Mouse (Mus musculus): ENCODE measurements around the gene Krt7.

Krt7 gene

DNA sequence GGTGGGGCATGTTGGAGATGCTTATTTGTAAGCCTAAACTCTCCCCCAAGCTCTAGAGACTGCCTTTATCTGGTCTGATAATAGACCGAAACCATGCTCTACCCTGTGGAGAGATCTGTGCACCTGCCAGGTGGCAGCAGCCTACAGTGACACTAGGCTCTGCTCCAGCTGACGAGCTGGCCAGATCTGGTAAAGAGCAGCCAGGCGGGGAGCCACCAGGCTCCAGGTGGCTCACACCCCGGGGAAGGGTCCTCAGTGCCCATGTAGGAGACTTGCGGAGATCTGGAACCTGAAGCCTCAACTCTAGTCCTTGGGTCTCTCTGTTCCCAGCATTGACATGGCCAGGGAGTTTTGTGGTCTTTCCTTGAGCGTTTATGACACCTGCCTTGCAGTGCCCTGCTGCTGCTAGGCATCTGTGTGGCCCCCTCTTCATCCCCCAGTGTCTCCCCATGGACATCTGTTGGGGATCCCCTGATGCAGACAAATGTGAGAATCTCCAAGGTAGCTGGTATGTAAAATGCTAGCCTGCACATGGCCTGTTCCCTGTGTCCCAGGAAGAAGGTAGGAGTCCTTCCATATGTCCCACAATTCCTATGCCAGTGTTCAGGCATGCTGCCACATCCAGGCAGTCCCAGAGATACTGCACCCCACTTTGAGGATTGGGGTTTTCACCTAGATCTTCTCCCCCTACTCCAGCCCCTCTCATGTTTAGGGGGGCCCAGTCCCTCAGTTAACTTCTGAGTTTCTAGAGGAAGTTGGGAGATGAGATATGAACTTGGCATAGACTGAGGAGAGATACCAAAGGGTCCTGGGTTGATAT lies 34.7 kb upstream of the Krt7 start:
- in situ Hi-C loops (cut with MboI; ENCODE audit: unreplicated experiment in 2 of 2): no loop called here

DNA sequence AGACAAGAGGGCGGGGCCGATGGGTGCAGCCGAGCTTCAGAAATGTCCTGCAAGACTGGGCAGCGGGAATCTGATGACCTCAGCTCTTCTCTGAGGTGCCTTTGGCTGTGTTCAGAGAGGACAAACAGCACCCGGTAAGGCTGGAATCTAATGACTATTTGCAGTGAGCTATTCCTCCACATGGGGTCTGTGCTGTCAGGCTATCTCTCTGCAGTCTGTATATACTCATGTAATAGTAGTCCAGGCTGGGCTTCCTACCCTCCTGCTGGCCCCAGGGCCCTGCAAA lies 34.1 kb upstream of the Krt7 start:
- in situ Hi-C loops (cut with MboI; ENCODE audit: unreplicated experiment in 2 of 2): no loop called here

DNA sequence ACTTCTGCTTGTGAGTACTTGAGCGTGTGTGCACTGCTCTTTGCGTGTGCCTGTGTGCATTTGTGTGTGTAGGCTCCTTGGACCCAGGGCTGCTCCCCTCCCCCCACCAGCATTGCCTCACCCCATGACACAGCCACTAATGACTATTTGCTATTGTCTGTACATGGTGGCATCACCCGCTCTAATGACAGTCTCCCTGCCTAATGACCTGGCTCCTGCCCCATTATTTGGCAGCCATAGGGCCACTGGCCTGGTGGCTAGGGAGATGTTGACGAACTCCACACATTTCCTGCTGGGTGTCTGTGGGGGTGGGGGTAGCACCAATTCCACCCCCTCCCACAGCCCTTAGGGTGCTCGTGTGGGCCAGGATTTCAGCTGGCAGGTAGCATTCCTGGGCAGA lies 32.2 kb upstream of the Krt7 start:
- in situ Hi-C loops (cut with MboI; ENCODE audit: unreplicated experiment in 2 of 2): no loop called here

DNA sequence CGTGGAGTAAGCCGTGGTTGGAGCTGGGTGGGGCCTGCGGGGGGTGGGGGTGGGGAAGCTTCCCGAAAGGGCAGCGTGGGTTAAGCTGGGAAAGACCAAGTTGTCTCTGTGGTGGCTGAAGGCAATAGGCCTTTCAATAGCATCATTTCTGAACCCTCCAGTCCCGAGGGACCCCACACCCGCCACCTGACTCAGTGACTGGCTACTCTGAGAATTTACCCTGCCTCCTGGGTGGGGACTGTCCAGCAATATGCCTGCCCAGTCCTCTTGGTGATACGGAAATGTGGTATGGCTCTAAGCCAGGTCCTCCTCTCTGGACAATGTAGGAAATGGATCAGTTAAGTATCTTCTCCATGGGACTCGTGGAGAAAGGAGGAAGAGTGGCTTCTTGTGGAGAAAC lies 29.1 kb upstream of the Krt7 start:
- in situ Hi-C loops (cut with MboI; ENCODE audit: unreplicated experiment in 2 of 2): no loop called here

DNA sequence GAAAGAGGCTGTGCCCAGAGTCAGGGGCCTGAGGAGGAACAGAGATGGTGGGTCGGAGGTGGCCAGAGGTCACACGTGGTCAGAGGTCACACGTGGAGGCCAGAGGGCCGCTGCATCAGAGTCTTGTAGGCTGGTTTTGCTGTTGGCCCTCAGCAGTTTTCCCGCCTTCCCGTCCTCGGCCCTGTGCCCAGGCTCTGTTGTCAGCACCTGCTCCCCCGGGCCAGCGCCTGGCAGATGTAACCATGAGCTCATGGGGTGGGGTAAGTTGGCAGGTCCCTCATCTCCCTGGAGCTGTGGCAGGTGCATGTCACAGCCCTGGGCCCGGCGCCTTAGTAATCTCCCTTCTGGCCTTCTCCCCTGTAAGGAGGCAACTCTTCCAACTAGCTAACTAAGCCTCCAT lies 28.0 kb upstream of the Krt7 start:
- in situ Hi-C loops (cut with MboI; ENCODE audit: unreplicated experiment in 2 of 2): no loop called here

DNA sequence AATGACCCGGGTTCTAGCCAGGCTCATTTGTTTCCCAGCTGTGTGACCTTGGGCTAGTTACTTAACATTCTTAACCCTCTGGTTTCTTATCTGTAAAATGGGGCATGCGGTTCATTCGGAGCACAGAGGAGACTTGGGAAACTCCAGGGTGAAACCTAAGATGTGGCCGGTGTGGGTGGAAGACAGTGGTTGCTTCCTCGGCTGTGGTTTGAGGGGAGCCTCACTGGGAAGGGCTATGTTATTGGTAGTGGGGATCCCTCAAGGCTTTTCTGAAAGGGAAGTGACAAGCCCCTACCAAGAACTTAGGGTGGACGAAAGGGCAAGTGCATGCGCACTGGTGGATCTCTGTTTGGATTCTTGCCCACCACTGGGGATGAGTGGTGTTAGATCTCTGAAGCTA lies 26.2 kb upstream of the Krt7 start:
- in situ Hi-C loops (cut with MboI; ENCODE audit: unreplicated experiment in 2 of 2): no loop called here

DNA sequence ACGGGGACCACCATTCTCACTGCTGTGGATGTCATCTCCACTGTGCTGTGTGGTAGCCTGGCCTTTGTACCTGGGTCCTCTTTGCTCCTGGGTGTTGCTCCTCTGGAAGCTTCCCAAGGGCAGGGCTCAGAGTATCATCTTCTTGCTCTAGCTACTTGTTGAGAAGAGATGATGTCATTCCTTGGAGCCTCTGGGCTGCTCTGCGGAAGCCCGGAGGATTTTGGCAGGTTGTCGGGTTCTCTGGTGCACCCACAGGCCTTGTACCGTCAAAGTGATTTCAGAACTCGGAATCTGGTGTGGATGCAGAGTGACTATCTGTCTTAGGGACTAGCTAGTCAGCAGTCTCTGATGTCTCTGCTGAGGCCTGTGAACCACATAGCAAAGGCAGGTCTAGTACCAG lies 25.8 kb upstream of the Krt7 start:
- in situ Hi-C loops (cut with MboI; ENCODE audit: unreplicated experiment in 2 of 2): no loop called here

DNA sequence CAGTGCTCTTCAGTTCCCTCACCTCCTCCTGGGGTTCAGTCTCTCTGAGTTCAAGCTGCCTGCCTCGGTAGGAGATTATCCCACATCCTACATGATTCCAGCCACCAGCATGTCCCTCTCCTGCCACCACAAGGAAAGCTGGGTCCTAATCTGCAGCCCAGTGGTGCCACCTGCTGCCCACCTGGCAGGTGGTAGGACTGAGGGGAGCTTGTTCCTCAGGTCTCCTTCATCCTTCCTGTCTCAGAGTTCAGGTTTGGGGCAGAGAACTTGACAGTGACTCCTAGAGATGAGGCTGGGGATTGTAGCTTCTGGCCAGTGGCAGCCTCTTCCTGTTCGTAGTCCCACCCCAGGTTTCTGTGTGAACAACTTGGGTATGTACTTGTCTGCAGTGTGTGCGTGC lies 23.7 kb upstream of the Krt7 start:
- in situ Hi-C loops (cut with MboI; ENCODE audit: unreplicated experiment in 2 of 2): no loop called here

DNA sequence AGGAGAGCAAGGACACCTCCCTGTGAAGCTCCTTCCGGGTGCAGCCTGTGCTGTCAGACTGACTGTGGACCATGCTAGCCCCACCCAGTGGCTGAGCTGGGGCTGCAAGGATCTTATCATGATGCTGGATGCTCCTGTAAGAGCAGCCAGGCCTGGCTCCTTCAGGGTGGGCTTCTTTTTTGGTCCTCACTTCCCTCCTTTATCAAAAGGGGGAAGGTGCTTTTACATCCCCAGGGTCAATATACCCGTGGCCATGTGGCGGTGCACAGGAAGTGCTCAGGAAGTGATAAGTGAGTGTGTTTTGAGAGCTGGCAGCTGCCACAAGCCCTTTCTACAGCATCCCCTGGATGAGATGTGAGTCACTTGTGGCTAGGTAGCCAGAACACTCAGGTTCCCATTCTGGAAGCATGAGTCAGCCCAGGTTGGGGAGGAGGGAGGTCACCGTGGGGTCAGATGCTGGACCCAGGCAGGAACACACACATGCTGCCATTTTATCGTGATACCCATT lies 22.8 kb upstream of the Krt7 start:
- in situ Hi-C loops (cut with MboI; ENCODE audit: unreplicated experiment in 2 of 2): no loop called here

DNA sequence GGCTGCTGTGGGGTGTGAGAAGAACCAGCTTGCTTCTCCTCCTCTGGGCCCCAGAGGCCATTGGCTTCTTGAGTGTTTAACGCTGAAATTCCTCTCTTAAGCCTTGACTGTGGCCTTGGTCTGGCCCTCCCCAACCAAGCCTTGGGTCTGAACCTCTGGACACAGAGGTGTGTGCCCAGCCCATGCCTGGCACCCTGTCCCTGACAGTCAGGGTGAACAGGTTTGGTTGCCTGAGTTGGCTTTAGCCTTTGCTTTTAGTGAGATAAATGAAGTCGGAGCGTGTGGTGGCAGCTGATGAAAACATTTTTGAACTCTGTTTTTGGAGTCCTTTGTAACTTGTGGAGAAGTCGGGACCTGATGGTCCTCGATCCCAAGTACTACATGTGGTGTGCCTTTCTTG lies 20.6 kb upstream of the Krt7 start:
- in situ Hi-C loops (cut with MboI; ENCODE audit: unreplicated experiment in 2 of 2): no loop called here

DNA sequence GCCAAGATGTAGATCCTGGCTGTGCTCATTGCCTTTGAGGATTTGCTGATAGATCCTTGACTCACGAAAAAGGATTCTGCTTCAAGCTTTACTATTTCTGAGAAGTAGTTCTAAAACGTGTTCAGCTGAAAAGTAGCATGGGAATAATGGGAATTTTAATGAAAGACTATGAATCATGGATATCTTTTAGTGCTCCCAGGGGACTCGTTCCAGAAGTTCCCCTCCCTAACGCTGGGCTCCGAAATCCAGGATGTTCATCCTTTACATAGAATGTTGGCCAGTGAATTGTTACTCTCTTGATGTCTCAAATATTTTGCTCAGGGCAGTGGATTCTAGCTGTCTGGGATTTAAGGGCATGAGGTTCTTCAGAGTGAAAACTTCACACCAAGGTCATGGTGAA lies 18.6 kb upstream of the Krt7 start:
- in situ Hi-C loops (cut with MboI; ENCODE audit: unreplicated experiment in 2 of 2): no loop called here

DNA sequence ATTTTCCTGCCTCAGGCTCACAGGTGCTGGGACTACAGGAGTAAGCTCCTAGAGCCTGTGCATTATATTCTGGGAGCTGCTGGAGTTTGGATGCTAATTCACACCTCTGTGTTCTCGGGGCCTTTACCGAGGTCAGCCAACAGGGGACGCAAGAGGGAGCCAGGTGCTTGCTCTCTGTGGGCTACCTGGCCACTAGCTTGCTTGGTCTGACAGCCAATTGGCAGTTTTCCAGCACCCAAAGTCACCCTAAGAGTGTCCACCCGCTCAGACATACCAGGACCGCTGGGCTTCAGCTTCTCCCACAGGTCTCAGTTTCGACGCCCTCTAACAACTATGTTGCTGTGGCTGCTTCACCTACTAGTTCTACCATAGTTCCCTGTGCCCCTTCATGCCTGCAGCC lies 15.9 kb upstream of the Krt7 start:
- in situ Hi-C loops (cut with MboI; ENCODE audit: unreplicated experiment in 2 of 2): no loop called here

DNA sequence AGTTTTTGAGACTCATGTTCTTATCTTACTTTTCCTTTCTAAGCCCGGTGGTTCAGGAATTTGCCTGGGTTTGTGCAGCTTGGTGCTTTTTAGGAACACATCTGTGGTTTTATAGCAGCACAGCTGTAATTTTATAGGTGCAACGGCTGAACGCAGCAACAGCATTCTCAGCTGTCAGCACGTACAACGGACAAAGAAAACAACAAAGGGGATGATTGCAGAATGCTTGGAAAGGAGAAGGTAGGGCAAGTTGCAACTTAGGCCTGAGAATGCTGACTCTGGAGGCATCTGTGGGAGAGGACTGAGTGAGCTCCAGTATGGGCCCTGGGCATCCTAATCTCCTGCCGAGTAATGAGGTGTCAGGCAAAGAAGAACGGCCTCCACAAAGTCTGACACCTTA lies 14.4 kb upstream of the Krt7 start:
- in situ Hi-C loops (cut with MboI; ENCODE audit: unreplicated experiment in 2 of 2): no loop called here

DNA sequence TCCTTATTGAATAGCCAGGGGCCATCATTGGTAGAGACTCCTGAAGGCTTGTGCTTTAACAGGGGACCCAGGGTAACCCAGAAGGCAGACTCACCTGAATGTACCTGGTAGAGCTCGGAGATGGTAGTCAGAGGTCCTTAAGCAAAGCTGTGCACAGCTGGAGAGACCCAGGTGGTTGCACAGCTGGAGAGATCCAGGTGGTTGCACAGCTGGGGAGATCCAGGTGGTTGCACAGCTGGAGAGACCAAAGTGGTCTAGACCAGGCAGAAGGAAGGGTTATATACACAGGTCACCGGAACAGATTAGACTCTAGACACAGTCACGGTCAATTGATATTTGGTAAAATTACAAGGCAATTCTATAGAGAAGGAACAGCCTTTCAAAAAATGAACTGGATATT lies 13.9 kb upstream of the Krt7 start:
- in situ Hi-C loops (cut with MboI; ENCODE audit: unreplicated experiment in 2 of 2): no loop called here

DNA sequence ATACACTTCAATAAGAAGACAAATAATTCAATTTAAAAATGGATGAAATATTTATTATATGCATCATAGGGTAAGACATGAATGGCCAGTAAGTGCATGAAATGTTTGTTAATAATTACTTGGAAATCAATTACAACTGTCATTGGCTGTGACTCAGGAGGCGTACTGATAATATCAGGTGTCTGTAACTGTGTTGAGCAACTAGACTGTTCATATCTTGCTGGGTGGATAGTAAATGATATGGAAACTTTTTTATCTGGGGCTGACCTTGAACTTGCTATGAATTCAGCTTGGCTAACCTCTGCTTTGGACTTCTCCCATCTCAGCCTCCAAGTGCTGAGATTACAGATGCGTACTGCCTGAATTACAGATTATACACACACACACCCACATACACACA lies 13.2 kb upstream of the Krt7 start:
- in situ Hi-C loops (cut with MboI; ENCODE audit: unreplicated experiment in 2 of 2): no loop called here

DNA sequence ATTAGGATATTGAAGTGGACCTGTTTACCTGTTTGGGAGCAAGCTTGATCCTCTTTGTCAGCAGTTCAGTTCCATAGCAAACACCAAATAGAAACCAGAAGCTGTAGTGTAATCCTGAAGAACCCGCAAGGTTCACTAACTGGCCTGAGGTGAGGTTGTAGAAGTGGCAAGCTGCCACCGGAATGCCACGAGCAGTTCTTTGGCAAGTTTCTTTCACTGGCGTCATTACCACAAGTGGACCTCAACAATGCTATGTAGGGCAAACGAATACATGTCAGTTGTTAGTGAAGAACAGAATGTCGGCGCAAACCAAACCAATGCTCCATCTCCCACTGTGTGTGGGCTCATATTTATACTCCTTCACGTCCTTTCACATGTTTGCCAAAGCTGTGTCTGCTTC lies 12.6 kb upstream of the Krt7 start:
- in situ Hi-C loops (cut with MboI; ENCODE audit: unreplicated experiment in 2 of 2): no loop called here

DNA sequence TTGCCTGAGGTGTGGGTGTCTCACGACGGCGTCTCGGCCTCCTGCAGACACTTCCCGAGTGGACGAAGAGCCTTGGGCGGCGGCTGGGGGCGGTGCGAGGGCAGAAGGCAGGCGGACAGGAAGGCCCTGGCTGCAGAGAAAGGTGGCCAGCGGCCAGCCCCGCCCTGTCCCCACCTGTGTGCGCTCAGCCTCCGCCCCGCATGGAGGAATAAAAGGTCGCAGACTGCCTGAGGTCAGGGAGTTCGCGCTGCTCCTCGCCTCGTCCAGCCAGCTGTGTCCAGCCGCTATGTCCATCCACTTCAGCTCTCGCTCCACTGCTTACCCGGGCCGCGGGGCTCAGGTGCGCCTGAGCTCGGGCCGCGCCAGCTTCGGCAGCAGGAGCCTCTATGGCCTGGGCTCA lies 1.3 kb downstream of the Krt7 start:
- in situ Hi-C loops (cut with MboI; ENCODE audit: unreplicated experiment in 2 of 2): no loop called here

DNA sequence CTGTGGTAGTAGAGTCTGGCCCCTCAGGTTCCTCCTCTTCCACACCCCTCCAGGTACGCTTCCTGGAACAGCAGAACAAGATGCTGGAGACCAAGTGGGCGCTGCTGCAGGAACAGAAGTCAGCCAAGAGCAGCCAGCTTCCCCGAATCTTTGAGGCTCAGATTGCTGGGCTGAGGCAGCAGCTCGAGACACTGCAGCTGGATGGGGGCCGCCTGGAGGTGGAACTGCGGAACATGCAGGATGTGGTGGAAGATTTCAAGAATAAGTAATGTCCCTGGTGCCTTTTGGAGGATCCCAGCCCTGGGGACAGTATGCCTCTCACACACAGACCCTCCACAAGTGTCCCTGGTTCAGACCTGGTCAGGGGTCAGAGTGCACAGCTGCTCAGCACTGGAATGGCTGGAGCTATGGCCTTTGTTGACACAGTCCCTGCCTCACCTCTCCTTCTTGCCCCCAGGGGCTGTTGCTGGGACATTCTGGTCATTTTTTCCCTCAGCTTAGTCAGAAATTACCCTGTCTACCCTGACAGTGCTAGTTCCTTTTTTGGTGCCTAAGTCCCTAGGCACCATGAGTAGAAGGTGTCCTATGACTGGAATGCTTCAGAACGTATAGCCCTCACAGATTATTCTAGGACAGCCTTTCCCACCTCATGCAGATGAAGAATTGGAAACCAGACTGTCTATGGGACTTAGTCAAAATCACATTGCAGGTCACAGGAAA lies 3.2 kb downstream of the Krt7 start:
- in situ Hi-C loops (cut with MboI; ENCODE audit: unreplicated experiment in 2 of 2): no loop called here

DNA sequence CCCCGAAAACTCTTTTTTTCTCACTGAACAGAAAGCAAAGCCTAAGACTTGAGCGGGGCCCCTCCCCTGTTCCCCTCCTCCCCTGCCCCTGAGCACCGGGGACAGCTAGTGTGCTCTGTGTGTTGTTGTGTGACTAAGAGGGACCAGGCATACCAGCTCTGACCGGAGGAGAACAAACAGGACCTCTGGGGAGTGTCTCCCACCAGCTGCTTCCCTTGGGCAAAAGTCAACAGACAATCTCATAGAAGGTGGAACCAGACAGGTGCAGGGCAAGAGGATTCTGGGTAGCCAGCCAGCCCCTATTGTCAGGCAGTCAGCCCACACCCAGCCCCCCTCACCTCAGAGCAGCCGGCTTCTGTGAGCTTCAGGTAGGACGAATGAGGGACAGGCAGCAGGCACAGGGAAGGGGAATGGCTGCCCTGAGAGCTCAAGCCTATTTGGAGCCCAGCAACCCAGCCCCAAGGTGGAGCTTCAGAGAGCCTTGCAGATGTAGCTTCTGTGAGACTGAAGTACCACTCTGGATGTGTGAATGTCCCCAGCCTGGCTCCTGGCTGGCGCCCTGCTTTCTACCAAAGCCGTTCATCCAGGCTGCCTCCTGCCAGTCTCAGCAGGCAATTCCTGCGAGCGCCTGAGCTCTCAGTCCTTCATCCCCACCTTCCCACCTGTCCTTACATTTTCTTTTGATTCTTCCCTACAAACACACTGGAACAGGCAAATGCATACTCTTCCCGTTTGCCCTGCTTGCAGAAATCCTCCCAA lies 4.1 kb downstream of the Krt7 start:
- in situ Hi-C loops (cut with MboI; ENCODE audit: unreplicated experiment in 2 of 2): no loop called here

DNA sequence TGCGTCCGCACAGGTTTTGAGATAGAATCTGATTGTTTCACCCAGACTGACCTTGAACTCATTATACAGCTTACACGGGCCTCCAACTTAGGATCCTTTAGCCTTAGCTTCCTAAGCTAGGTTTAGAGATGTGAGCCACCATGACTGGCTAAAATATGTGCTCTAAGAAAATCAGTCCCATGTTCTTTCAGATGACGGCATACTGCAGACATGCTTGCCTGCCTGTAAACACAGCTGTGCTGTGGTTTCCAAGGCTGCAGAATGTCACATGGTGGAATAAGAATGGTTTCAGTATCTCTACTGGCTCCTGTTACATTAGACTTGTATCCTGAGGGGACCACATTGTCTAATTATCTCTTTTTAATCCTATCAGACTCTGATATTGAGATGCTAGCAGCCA lies 8.1 kb downstream of the Krt7 start:
- in situ Hi-C loops (cut with MboI; ENCODE audit: unreplicated experiment in 2 of 2): no loop called here

DNA sequence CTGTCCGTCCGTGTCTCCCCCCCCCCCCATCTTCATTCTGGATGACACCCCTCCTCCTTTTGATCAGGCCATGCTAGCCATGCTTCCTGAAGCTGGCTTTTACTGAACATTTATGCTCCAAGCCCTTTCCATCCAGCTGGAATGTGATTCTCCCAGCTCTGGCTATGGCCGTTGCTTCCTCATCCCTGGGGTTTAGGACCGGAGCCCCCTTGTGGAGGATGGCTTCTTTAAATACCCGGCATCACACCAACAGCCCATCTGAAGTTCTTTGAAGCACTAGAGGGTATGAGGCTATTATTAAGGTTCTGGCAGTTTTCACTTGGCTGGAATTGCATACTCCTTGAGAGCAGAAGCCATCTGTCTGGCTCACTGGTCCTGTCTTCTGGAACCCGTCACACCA lies 10.1 kb downstream of the Krt7 start:
- in situ Hi-C loops (cut with MboI; ENCODE audit: unreplicated experiment in 2 of 2): no loop called here

DNA sequence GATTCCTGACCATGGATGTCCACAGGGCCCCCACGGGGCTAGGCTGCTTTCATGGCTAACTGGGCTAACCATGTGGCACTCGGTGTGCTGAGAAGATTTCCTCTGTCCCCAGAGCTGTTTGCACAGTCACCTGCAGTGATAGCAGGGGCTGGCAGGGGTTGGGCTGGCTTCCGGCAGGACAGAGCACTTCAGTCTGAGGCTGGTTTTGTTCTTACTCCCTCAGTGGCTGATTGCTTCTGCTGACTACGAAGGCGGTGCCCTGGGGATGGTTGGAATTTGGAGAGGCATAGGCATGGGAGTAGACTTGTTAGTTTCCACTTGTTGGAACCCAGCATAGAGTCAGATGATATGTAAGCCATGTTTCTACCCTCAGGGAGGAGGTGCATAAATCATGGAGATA lies 14.1 kb downstream of the Krt7 start:
- in situ Hi-C loops (cut with MboI; ENCODE audit: unreplicated experiment in 2 of 2): no loop called here
